Mouse (Mus musculus): ENCODE data around the gene Mindy3.
"Not testable (repeated sequence)": the region's sequence is repeated elsewhere in the genome, so short reads cannot be mapped to it uniquely, and the experiment has no call there.

The Mindy3 gene

GRCm38 (mm10) chr2:12419262-12419655 lies at the start of gene Mindy3:
Gene Mindy3 (minus strand): TSS chr2:12419470.
- peak; percentile 93 for ATAC-seq (ENCODE audit: low TSS enrichment)

GRCm38 (mm10) chr2:12459732-12460131 lies 40.5 kb upstream of the Mindy3 start:
- peak; percentile 74 for ATAC-seq (ENCODE audit: low TSS enrichment)

- no peak for ATAC-seq (ENCODE audit: low TSS enrichment)
These were observed 30.8 kb upstream of the Mindy3 start for GRCm38 (mm10) chr2:12450108-12450507.

- no peak for ATAC-seq (ENCODE audit: low TSS enrichment)
These were observed 20.9 kb upstream of the Mindy3 start for GRCm38 (mm10) chr2:12440120-12440519.

GRCm38 (mm10) chr2:12439543-12439942 lies 20.3 kb upstream of the Mindy3 start:
- no peak for ATAC-seq (ENCODE audit: low TSS enrichment)

- ATAC-seq (ENCODE audit: low TSS enrichment) = peak; percentile 70
These were observed 18.9 kb upstream of the Mindy3 start for GRCm38 (mm10) chr2:12438181-12438580.

GRCm38 (mm10) chr2:12432055-12432454 lies 12.8 kb upstream of the Mindy3 start:
- ATAC-seq (ENCODE audit: low TSS enrichment) = no peak

- ATAC-seq (ENCODE audit: low TSS enrichment) = no peak
These were observed 5.1 kb upstream of the Mindy3 start for GRCm38 (mm10) chr2:12424374-12424773.

- not testable (repeated sequence) for ATAC-seq (ENCODE audit: low TSS enrichment)
These were observed 4.2 kb upstream of the Mindy3 start for GRCm38 (mm10) chr2:12423426-12423825.

GRCm38 (mm10) chr2:12418534-12419261 lies 572 bp downstream of the Mindy3 start:
- ATAC-seq (ENCODE audit: low TSS enrichment) = peak; percentile 83

- ATAC-seq (ENCODE audit: low TSS enrichment) = no peak
These were observed 1.1 kb downstream of the Mindy3 start for GRCm38 (mm10) chr2:12418121-12418520.

- ATAC-seq (ENCODE audit: low TSS enrichment) = no peak; the same call in 1 of the 2 replicates
These were observed 7.0 kb downstream of the Mindy3 start for GRCm38 (mm10) chr2:12412309-12412708.

- ATAC-seq (ENCODE audit: low TSS enrichment) = no peak
These were observed 8.1 kb downstream of the Mindy3 start for GRCm38 (mm10) chr2:12411129-12411528.

- no peak for ATAC-seq (ENCODE audit: low TSS enrichment)
These were observed 12.5 kb downstream of the Mindy3 start for GRCm38 (mm10) chr2:12406737-12407136.

GRCm38 (mm10) chr2:12402469-12402868 lies 16.8 kb downstream of the Mindy3 start:
- peak; percentile 55; the same call in 1 of the 2 replicates for ATAC-seq (ENCODE audit: low TSS enrichment)

- ATAC-seq (ENCODE audit: low TSS enrichment) = peak; percentile 62; the same call in 1 of the 2 replicates
These were observed 18.1 kb downstream of the Mindy3 start for GRCm38 (mm10) chr2:12401137-12401536.

GRCm38 (mm10) chr2:12389028-12389427 lies 30.2 kb downstream of the Mindy3 start:
- ATAC-seq (ENCODE audit: low TSS enrichment) = peak; percentile 98

GRCm38 (mm10) chr2:12388569-12388968 lies 30.7 kb downstream of the Mindy3 start:
- no peak for ATAC-seq (ENCODE audit: low TSS enrichment)

GRCm38 (mm10) chr2:12384389-12384788 lies 34.9 kb downstream of the Mindy3 start:
- ATAC-seq (ENCODE audit: low TSS enrichment) = no peak

GRCm38 (mm10) chr2:12382650-12383049 lies 36.6 kb downstream of the Mindy3 start:
- no peak for ATAC-seq (ENCODE audit: low TSS enrichment)

- no peak for ATAC-seq (ENCODE audit: low TSS enrichment)
These were observed 39.0 kb downstream of the Mindy3 start for GRCm38 (mm10) chr2:12380233-12380632.

GRCm38 (mm10) chr2:12378591-12378990 lies 40.7 kb downstream of the Mindy3 start:
- no peak for ATAC-seq (ENCODE audit: low TSS enrichment)

- no peak for ATAC-seq (ENCODE audit: low TSS enrichment)
These were observed 42.2 kb downstream of the Mindy3 start for GRCm38 (mm10) chr2:12377024-12377423.

- ATAC-seq (ENCODE audit: low TSS enrichment) = no peak
These were observed 46.4 kb downstream of the Mindy3 start for GRCm38 (mm10) chr2:12372883-12373282.

Measured in frontal cortex, adult (tissue).